Mouse (Mus musculus): ENCODE results near the gene Defa26.
"Not testable (repeated sequence)": the region's sequence is repeated elsewhere in the genome, so short reads cannot be mapped to it uniquely, and the experiment has no call there.

Gene Defa26

DNA sequence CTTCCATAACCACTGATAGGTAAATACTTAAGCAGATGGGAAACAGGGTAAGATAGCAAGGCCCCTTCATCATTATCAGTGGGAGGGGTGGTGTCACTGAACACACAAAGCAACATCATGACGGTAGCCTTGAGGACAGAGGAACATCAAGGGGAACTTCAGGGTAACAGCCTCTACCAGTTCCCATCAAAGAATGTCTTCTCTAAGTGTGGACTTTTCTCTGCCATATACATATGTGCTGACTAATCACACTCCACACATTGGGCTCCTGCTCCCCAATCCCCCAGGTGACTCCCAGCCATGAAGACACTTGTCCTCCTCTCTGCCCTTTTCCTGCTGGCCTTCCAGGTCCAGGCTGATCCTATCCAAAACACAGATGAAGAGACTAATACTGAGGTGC, at the start of gene Defa26:
Gene Defa26, plus strand, starts transcription at position 301 of the 400 bp plus-strand sequence.
- not testable (repeated sequence) for DNase-seq (ENCODE audit: low spot score)

- not testable (repeated sequence) for DNase-seq (ENCODE audit: low spot score)
These were observed 35.3 kb upstream of the Defa26 start, which contains the start of gene Defa28 for GRCm38 (mm10) chr8:21582706-21583105. TSS of gene Defa28 (plus strand) at chr8:21583006.

GRCm38 (mm10) chr8:21594408-21594807, 23.6 kb upstream of the Defa26 start, which contains the start of gene Gm7861:
TSS of gene Gm7861 (minus strand) at chr8:21594508.
- not testable (repeated sequence) for DNase-seq (ENCODE audit: low spot score)

GRCm38 (mm10) chr8:21655480-21655879, 37.5 kb downstream of the Defa26 start, which contains the start of gene Defa17:
TSS of gene Defa17 (plus strand) at chr8:21655780.
- DNase-seq (ENCODE audit: low spot score) = not testable (repeated sequence)

GRCm38 (mm10) chr8:21665497-21665896, 47.5 kb downstream of the Defa26 start, which contains the start of gene Defa34:
TSS of gene Defa34 (plus strand) at chr8:21665797.
- DNase-seq (ENCODE audit: low spot score) = not testable (repeated sequence)
